21 mouse cellular contexts compared by ENCODE assay signal in the genomic region with DNA sequence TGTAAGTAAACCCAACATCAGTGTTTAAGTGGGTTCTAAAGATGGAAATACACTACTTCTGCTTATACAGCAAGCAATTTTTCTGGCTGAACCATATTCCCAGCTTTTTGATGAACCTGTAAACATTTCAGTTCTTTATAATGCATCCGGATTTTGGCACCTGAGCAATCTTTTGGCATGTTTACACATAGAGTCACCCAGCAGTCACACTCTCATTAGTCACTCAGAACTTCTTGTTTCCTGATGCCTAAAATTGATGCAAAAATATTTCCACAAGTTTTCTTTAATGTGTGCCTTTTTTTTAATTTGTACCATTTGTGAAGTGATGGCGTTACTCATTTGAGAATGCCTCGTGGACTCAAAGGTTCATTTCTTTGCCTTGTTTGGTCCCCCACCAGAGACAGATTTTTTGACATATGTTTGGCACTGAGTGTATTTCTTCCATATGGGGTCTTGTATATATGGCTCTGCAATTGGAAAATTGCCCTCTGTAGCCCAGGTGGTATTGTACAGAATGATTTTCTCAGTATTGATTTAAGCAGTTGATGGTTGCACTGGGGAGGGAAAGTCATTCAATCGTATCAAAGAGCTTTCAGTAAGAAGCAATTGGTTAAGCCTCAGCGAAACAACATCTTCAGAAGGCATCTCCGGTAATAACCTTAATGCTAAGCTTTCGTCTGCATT.
A peak's percentile ranks its signal among the peaks of the same experiment; 100 is the strongest.
DNase-seq lines count a peak whose midpoint lies in the region; ATAC-seq and TF ChIP-seq lines count a peak whose summit lies in the region.
"Had no signal": no experiment of that assay in that cellular context is flagged by ENCODE, and none has a peak within 500 bp of the region (broad histone marks: within the 10 kb centered on the region; RNA-seq: fewer than 3 reads in every experiment).

No protein-coding gene starts in this region.

- TF ChIP-seq POLR2A in brain, embryonic 14.5 days (IDR thresholded peaks at IDR 0.05; ENCODE audit: borderline replicate concordance, extremely low read depth, insufficient read depth, insufficient read length, poor library complexity, severe bottlenecking): no peak

- H3K27ac ChIP-seq in hindbrain, embryonic 14.5 days: no peak overlapping the region
- no peak overlapping the region for H3K27ac ChIP-seq in hindbrain, embryonic 11.5 days (ENCODE audit: low read depth, low read length)
- H3K27ac ChIP-seq in hindbrain, postnatal 0 days: no peak overlapping the region
- H3K27ac ChIP-seq: heart, embryonic 10.5 days; left cerebral cortex, adult 2 months; limb, embryonic 10.5 days had no signal

- no peaks in the 10 kb centered on the region for H3K9me3 ChIP-seq in hindbrain, embryonic 14.5 days (ENCODE audit: control insufficient read depth, low read length)
- no peaks in the 10 kb centered on the region for H3K9me3 ChIP-seq in hindbrain, embryonic 11.5 days (ENCODE audit: control insufficient read depth, low read length)
- no peaks in the 10 kb centered on the region for H3K9me3 ChIP-seq in hindbrain, postnatal 0 days (ENCODE audit: low read length)
- H3K9me3 ChIP-seq: heart, embryonic 10.5 days; limb, embryonic 10.5 days had no signal

- no peak for TF ChIP-seq CTCF in brain, embryonic 14.5 days (IDR thresholded peaks at IDR 0.05; ENCODE audit: borderline replicate concordance, extremely low read depth, insufficient read depth, insufficient read length)
- TF ChIP-seq CTCF in hindbrain, postnatal 0 days (IDR thresholded peaks at IDR 0.05; ENCODE audit: low read depth): no peak

- peak; percentile 59 to 64 for DNase-seq in cerebellum, postnatal 10 days
- no peak for DNase-seq in hindbrain, embryonic 14.5 days (ENCODE audit: low spot score)
- no peak for DNase-seq in hindbrain, embryonic 11.5 days (ENCODE audit: low spot score)
- DNase-seq in brain, embryonic 14.5 days (ENCODE audit: low read depth): peak; percentile 90
- DNase-seq in hindbrain, postnatal 0 days (ENCODE audit: low spot score): peak; percentile 65
- DNase-seq: adrenal gland, postnatal 14 days; embryo, embryonic 11 days; kidney, adult 18-20 months; kidney, postnatal 14 days; liver, postnatal 0 days; lung, postnatal 14 days; right cerebral cortex, postnatal 14 days; spleen, adult 18-20 months; thymus, postnatal 36 days had no signal

- H3K27me3 ChIP-seq in hindbrain, embryonic 14.5 days (ENCODE audit: control insufficient read depth, insufficient read depth, low read length): no peaks in the 10 kb centered on the region
- H3K27me3 ChIP-seq in hindbrain, embryonic 11.5 days (ENCODE audit: control insufficient read depth, insufficient read depth, low read length): no peaks in the 10 kb centered on the region
- no peaks in the 10 kb centered on the region for H3K27me3 ChIP-seq in hindbrain, postnatal 0 days (ENCODE audit: insufficient read depth, low read length)
- H3K27me3 ChIP-seq: CH12.LX had no signal

- no peak overlapping the region for H3K9ac ChIP-seq in hindbrain, embryonic 14.5 days
- no peak overlapping the region for H3K9ac ChIP-seq in hindbrain, embryonic 11.5 days (ENCODE audit: low read depth, low read length)
- H3K9ac ChIP-seq in hindbrain, postnatal 0 days (replicated peaks; ENCODE audit: low read length): no peak overlapping the region
- H3K9ac ChIP-seq: liver, postnatal 0 days had no signal

- no peaks in the 10 kb centered on the region for H3K36me3 ChIP-seq in hindbrain, embryonic 14.5 days (replicated peaks; ENCODE audit: control insufficient read depth, insufficient read depth)
- no peaks in the 10 kb centered on the region for H3K36me3 ChIP-seq in hindbrain, embryonic 11.5 days (ENCODE audit: control insufficient read depth, insufficient read depth, low read length)
- no peaks in the 10 kb centered on the region for H3K36me3 ChIP-seq in hindbrain, postnatal 0 days (ENCODE audit: insufficient read depth, low read length)
- H3K36me3 ChIP-seq: heart, embryonic 10.5 days; limb, embryonic 10.5 days had no signal

- 65% methylated on average over 7 of the region's 7 CpGs for WGBS in hindbrain, embryonic 14.5 days
- 82% methylated on average over 7 of the region's 7 CpGs for WGBS in hindbrain, embryonic 11.5 days
- WGBS in hindbrain, postnatal 0 days: 59% methylated on average over 7 of the region's 7 CpGs

- H3K4me1 ChIP-seq in hindbrain, embryonic 14.5 days (replicated peaks; ENCODE audit: control insufficient read depth, insufficient read depth, low read length): no peaks in the 10 kb centered on the region
- no peaks in the 10 kb centered on the region for H3K4me1 ChIP-seq in hindbrain, embryonic 11.5 days (replicated peaks; ENCODE audit: control insufficient read depth, insufficient read depth, low read length)
- no peaks in the 10 kb centered on the region for H3K4me1 ChIP-seq in hindbrain, postnatal 0 days (ENCODE audit: insufficient read depth, low read length)
- H3K4me1 ChIP-seq: heart, embryonic 10.5 days; limb, embryonic 10.5 days had no signal

- H3K4me3 ChIP-seq in hindbrain, embryonic 14.5 days (replicated peaks; ENCODE audit: low read length): no peak overlapping the region
- no peak overlapping the region for H3K4me3 ChIP-seq in hindbrain, embryonic 11.5 days (ENCODE audit: low read depth, low read length)
- no peak overlapping the region for H3K4me3 ChIP-seq in hindbrain, postnatal 0 days (ENCODE audit: low read length)
- H3K4me3 ChIP-seq: heart, embryonic 10.5 days; left cerebral cortex, adult 2 months; limb, embryonic 10.5 days had no signal

- no peak overlapping the region for H3K4me2 ChIP-seq in hindbrain, embryonic 14.5 days (replicated peaks)
- H3K4me2 ChIP-seq in hindbrain, embryonic 11.5 days (replicated peaks; ENCODE audit: low read depth, low read length): no peak overlapping the region
- no peak overlapping the region for H3K4me2 ChIP-seq in hindbrain, postnatal 0 days (ENCODE audit: low read depth, low read length)

- no peak for ATAC-seq in cerebellum, adult (ENCODE audit: insufficient number of reproducible peaks, low FRiP score, low TSS enrichment)
- ATAC-seq in hindbrain, embryonic 14.5 days (ENCODE audit: low FRiP score): peak; percentile 74
- ATAC-seq in hindbrain, embryonic 11.5 days (ENCODE audit: low FRiP score): no peak
- 0 out of 2 replicates have a peak, but pooled peaks have one; percentile 68 for ATAC-seq in hindbrain, postnatal 0 days
- ATAC-seq in CD4-positive, CD25-positive, alpha-beta regulatory T cell, adult 4 months: no peak
- ATAC-seq: liver, postnatal 0 days; midbrain, embryonic 16.5 days had no signal

Comparison
In these comparisons a context has a peak if more than half of its experiments do, and no peak if none do; other contexts are left out.
1. DNase-seq: peak in cerebellum, postnatal 10 days (2 of 2), brain, embryonic 14.5 days (single experiment) and hindbrain, postnatal 0 days (single experiment); none in hindbrain, embryonic 14.5 days (single experiment) and hindbrain, embryonic 11.5 days (single experiment).
2. ATAC-seq: peak in hindbrain, embryonic 14.5 days (single experiment) and hindbrain, postnatal 0 days (single experiment); none in cerebellum, adult (single experiment), hindbrain, embryonic 11.5 days (single experiment) and CD4-positive, CD25-positive, alpha-beta regulatory T cell, adult 4 months (single experiment).